Mouse (Mus musculus) kidney, embryonic 14.5 days (tissue): ENCODE data around the gene Zbtb49. TPM values are rescaled to one million over a fixed set of nuclear protein-coding genes. Genes with fewer than 3 reads are reported as not detected.

ENCODE experiments used
- ATAC-seq: fragments of 200-750 bp; cut with Nextera tagmentation; 2 replicates; pipeline ENCODE4 v1.8.0; 2017; ENCODE audit warnings: moderate number of reproducible peaks, mild to moderate bottlenecking, moderate TSS enrichment, moderate library complexity; ENCODE audit not compliant: low FRiP score, low TSS enrichment
- H3K27ac ChIP-seq: fragments of 300-500 bp; sonication (generic); 2 replicates; pipeline ENCODE4 v1.5.1; 2014; ENCODE audit warnings: low read depth, mild to moderate bottlenecking, low read length, moderate library complexity, mixed read lengths
- H3K27me3 ChIP-seq: fragments of 300-500 bp; sonication (generic); 2 replicates; pipeline ENCODE4 v1.6.1; 2014; ENCODE audit warnings: mild to moderate bottlenecking, low read length; ENCODE audit not compliant: control insufficient read depth, insufficient read depth
- H3K36me3 ChIP-seq: fragments of 300-500 bp; sonication (generic); 2 replicates; pipeline ENCODE4 v1.6.1; 2014; ENCODE audit warnings: low read length, mixed read lengths; ENCODE audit not compliant: control insufficient read depth, insufficient read depth
- H3K4me1 ChIP-seq: fragments of 300-500 bp; sonication (generic); 2 replicates; pipeline ENCODE4 v1.6.1; 2014; ENCODE audit warnings: low read length, mixed read lengths; ENCODE audit not compliant: control insufficient read depth, insufficient read depth
- H3K4me2 ChIP-seq: fragments of 300-500 bp; sonication (generic); replicated peaks from 2 replicates; pipeline ENCODE4 v1.6.1; 2014; ENCODE audit warnings: low read depth, mild to moderate bottlenecking, low read length
- H3K4me3 ChIP-seq: fragments of 300-500 bp; sonication (generic); 2 replicates; pipeline ENCODE4 v1.5.1; 2014; ENCODE audit warnings: mild to moderate bottlenecking, low read length
- H3K9ac ChIP-seq: fragments of 300-500 bp; sonication (generic); 2 replicates; pipeline ENCODE4 v1.6.1; 2014; ENCODE audit warnings: low read depth, mild to moderate bottlenecking, low read length, moderate library complexity
- H3K9me3 ChIP-seq: fragments of 300-500 bp; sonication (generic); 2 replicates; pipeline ENCODE4 v1.6.1; 2016; ENCODE audit warnings: low read length; ENCODE audit not compliant: control insufficient read depth
- WGBS: fragments of 180-500 bp; shearing (Covaris S2); extraction: QIAGEN DNeasy Blood & Tissue Kit; methylation state at CpG from one replicate; pipeline ENCODE4 v1.1.7; 2014; 5-methylcytosine and 5-hydroxymethylcytosine counted together
- polyA plus RNA-seq: library from polyadenylated mRNA; unstranded; fragments of >200 nt; fragmentation: Nextera tagmentation; extraction: Ambion mirVana; gene quantifications from 2 replicates; pipeline ENCODE4 v1.2.1, GENCODE M21; 2014

The Zbtb49 gene
- polyA plus RNA-seq, 1 experiment from 2014 or later = 14.2 TPM

- 81% methylated on average over 6 of the region's 6 CpGs for WGBS
- Histone ChIP-seq H3K27ac (no peak overlapping the region), H3K9ac (no peak overlapping the region), H3K4me3 (no peak overlapping the region), H3K4me1 (0 out of 2 replicates have a peak, but pooled peaks cover 7% of the 10 kb centered on the region), H3K36me3 (no peaks in the 10 kb centered on the region), H3K27me3 (no peaks in the 10 kb centered on the region), H3K9me3 (no peaks in the 10 kb centered on the region), H3K4me2 (no peak overlapping the region)
- ATAC-seq = no peak
Observed at GRCm38 (mm10) chr5:38241966-38242365, 21.7 kb upstream of the Zbtb49 start.

- no peak overlapping the region for H3K27ac ChIP-seq
- H3K9me3 ChIP-seq = no peaks in the 10 kb centered on the region
- ATAC-seq = 0 out of 2 replicates have a peak, but pooled peaks have one; percentile 40
- 77% methylated on average over 3 of the region's 3 CpGs for WGBS
- H3K4me2 ChIP-seq = no peak overlapping the region
- H3K27me3 ChIP-seq = no peaks in the 10 kb centered on the region
- H3K4me1 ChIP-seq = 0 out of 2 replicates have a peak, but pooled peaks cover 7% of the 10 kb centered on the region
- no peak overlapping the region for H3K9ac ChIP-seq
- no peaks in the 10 kb centered on the region for H3K36me3 ChIP-seq
- H3K4me3 ChIP-seq = no peak overlapping the region
Observed at GRCm38 (mm10) chr5:38241473-38241834, 21.2 kb upstream of the Zbtb49 start.

GRCm38 (mm10) chr5:38240727-38241472 is 20.6 kb upstream of the Zbtb49 start:
- no peak overlapping the region for H3K4me2 ChIP-seq
- ATAC-seq = peak; percentile 72
- no peak overlapping the region for H3K27ac ChIP-seq
- no peaks in the 10 kb centered on the region for H3K36me3 ChIP-seq
- H3K4me3 ChIP-seq = no peak overlapping the region
- H3K9ac ChIP-seq = no peak overlapping the region
- 14% methylated on average over 5 of the region's 5 CpGs for WGBS
- H3K4me1 ChIP-seq = 0 out of 2 replicates have a peak, but pooled peaks cover 7% of the 10 kb centered on the region
- H3K27me3 ChIP-seq = no peaks in the 10 kb centered on the region
- no peaks in the 10 kb centered on the region for H3K9me3 ChIP-seq

GRCm38 (mm10) chr5:38236627-38237026 is 16.4 kb upstream of the Zbtb49 start:
- H3K27ac ChIP-seq = no peak overlapping the region
- H3K36me3 ChIP-seq = peaks cover 33% of the 10 kb centered on the region
- WGBS = 96% methylated on average over 2 of the region's 2 CpGs
- no peak overlapping the region for H3K4me3 ChIP-seq
- H3K4me1 ChIP-seq = 0 out of 2 replicates have a peak, but pooled peaks cover 7% of the 10 kb centered on the region
- H3K27me3 ChIP-seq = no peaks in the 10 kb centered on the region
- no peak overlapping the region for H3K9ac ChIP-seq
- H3K9me3 ChIP-seq = no peaks in the 10 kb centered on the region
- no peak overlapping the region for H3K4me2 ChIP-seq
- ATAC-seq = no peak

GRCm38 (mm10) chr5:38235422-38235821 is 15.2 kb upstream of the Zbtb49 start:
- Histone ChIP-seq H3K4me1 (no peaks in the 10 kb centered on the region), H3K27me3 (no peaks in the 10 kb centered on the region), H3K27ac (no peak overlapping the region), H3K9ac (no peak overlapping the region), H3K36me3 (peaks cover 43% of the 10 kb centered on the region), H3K4me2 (no peak overlapping the region), H3K9me3 (no peaks in the 10 kb centered on the region), H3K4me3 (no peak overlapping the region)
- ATAC-seq = peak; percentile 69
- WGBS = 67% methylated on average over 4 of the region's 4 CpGs

- Histone ChIP-seq H3K4me2 (peak overlapping the region; percentile 84), H3K27me3 (no peaks in the 10 kb centered on the region), H3K27ac (0 out of 2 replicates have a peak overlapping the region, but pooled peaks have one; percentile 19), H3K9me3 (no peaks in the 10 kb centered on the region), H3K4me3 (peak overlapping the region; percentile 95), H3K9ac (peak overlapping the region; percentile 87), H3K36me3 (peaks cover 29% of the 10 kb centered on the region), H3K4me1 (peaks cover 16% of the 10 kb centered on the region)
- 2% methylated on average over 27 of the region's 35 CpGs for WGBS
- peak; percentile 80; the same call in 1 of the 2 replicates for ATAC-seq
Observed at GRCm38 (mm10) chr5:38219771-38220307, 418 bp downstream of the Zbtb49 start.

- Histone ChIP-seq H3K9ac (no peak overlapping the region), H3K9me3 (no peaks in the 10 kb centered on the region), H3K4me2 (no peak overlapping the region), H3K27me3 (no peaks in the 10 kb centered on the region), H3K4me1 (no peaks in the 10 kb centered on the region), H3K27ac (no peak overlapping the region), H3K4me3 (no peak overlapping the region), H3K36me3 (peaks cover 66% of the 10 kb centered on the region)
- WGBS = 81% methylated on average over 6 of the region's 6 CpGs
- ATAC-seq = no peak
Observed at GRCm38 (mm10) chr5:38213009-38213408, 7.2 kb downstream of the Zbtb49 start.

GRCm38 (mm10) chr5:38211691-38212090 is 8.6 kb downstream of the Zbtb49 start:
- Histone ChIP-seq H3K4me1 (no peaks in the 10 kb centered on the region), H3K9me3 (no peaks in the 10 kb centered on the region), H3K4me2 (no peak overlapping the region), H3K4me3 (no peak overlapping the region), H3K9ac (no peak overlapping the region), H3K36me3 (peaks cover 74% of the 10 kb centered on the region), H3K27me3 (no peaks in the 10 kb centered on the region), H3K27ac (no peak overlapping the region)
- WGBS = 91% methylated on average over 8 of the region's 8 CpGs
- no peak for ATAC-seq

GRCm38 (mm10) chr5:38208985-38209384 is 11.3 kb downstream of the Zbtb49 start:
- Histone ChIP-seq H3K27me3 (no peaks in the 10 kb centered on the region), H3K9me3 (no peaks in the 10 kb centered on the region), H3K4me3 (no peak overlapping the region), H3K4me2 (no peak overlapping the region), H3K9ac (no peak overlapping the region), H3K27ac (no peak overlapping the region), H3K36me3 (peaks cover 60% of the 10 kb centered on the region), H3K4me1 (no peaks in the 10 kb centered on the region)
- no peak for ATAC-seq
- WGBS = 67% methylated on average over 8 of the region's 8 CpGs
